Mouse (Mus musculus): ENCODE data around the gene Ndrg2.
"Not testable (repeated sequence)": the region's sequence is repeated elsewhere in the genome, so short reads cannot be mapped to it uniquely, and the experiment has no call there.

Ndrg2 gene

DNA sequence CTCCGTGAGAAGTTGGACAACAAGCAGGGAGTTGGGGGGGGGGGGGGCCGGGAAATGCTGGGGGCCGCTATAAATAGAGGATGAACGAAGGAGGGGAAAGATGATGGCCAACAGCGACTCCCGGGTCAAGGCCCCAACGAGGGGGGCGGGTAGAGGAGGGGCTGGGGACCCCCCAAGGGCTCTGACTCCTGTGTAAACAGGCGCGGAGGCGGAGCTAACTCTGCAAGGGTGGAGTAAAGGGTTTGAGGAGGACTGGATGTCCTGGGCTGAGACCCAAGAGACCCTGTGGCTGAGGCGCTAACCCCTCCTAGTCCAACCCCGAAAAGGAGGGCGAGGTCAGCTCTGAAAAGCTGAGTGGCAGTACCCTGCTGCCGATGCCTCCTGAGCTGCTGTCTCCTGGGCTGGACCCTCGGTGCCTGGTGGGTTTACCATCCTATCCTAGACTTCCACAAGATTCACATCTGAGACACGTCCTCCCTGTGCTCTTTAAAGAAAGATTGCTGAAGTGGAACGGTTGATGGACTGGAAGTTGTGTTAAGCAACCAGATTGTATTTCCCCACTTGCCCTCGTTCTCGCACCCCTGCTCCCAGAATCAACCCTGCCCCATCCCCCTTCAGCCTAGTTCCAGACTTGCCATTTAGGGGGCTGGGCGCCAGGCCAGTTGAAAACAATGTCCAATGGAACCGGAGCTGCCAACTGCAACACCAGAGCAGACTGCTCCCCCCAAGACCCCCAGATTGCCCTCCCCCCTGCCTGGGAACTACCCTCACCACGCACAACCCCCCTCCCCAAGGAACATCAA lies at the start of gene Ndrg2:
TSS of gene Ndrg2 (minus strand) at position 199 of the 803 bp plus-strand sequence.
- DNase-seq (ENCODE audit: low read depth in 2 of 2, low spot score in 2 of 2), result peak in 1 of 2 experiments; percentile 5

GRCm38 (mm10) chr14:51960316-51960715 lies 46.4 kb upstream of the Ndrg2 start:
- no peak for DNase-seq (ENCODE audit: low read depth in 2 of 2, low spot score in 2 of 2)

- no peak for DNase-seq (ENCODE audit: low read depth in 2 of 2, low spot score in 2 of 2)
Measured at GRCm38 (mm10) chr14:51943336-51943735, 29.4 kb upstream of the Ndrg2 start.

GRCm38 (mm10) chr14:51942236-51942635 lies 28.3 kb upstream of the Ndrg2 start:
- no peak for DNase-seq (ENCODE audit: low read depth in 2 of 2, low spot score in 2 of 2)

GRCm38 (mm10) chr14:51941577-51941976 lies 27.6 kb upstream of the Ndrg2 start:
- DNase-seq (ENCODE audit: low read depth in 2 of 2, low spot score in 2 of 2), result no peak

DNA sequence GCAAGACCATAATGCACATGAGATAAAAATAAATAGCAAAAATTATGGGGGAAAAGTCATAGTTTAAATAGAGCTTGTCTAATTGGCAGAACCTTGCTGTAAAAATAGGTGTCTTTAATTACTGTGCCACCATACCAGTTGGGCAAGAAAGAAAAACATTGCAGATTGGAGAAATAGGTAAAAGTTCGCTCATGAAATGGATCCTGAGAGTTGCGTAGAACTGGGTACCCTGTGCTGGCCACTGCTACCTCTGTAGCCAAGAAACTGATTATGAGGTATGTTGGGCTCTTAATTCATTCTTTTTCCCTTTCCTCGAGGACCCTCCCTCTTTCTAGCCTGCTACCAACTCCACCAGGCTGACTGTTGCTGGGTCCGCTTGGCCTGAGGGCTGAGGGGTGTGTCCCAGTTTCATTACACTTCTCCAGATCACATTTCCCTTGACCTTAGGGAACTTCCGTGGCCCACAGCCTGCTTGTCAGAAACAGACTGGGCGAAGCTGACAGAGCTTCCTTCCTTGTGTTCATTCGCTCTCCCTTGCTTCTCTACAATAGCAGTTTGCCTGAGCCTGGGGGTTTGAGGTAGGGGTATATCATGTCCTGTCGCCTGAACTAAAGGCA lies 27.1 kb upstream of the Ndrg2 start:
- no peak for DNase-seq (ENCODE audit: low read depth in 2 of 2, low spot score in 2 of 2)

GRCm38 (mm10) chr14:51939005-51939404 lies 25.0 kb upstream of the Ndrg2 start:
- DNase-seq (ENCODE audit: low read depth in 2 of 2, low spot score in 2 of 2), result no peak

DNA sequence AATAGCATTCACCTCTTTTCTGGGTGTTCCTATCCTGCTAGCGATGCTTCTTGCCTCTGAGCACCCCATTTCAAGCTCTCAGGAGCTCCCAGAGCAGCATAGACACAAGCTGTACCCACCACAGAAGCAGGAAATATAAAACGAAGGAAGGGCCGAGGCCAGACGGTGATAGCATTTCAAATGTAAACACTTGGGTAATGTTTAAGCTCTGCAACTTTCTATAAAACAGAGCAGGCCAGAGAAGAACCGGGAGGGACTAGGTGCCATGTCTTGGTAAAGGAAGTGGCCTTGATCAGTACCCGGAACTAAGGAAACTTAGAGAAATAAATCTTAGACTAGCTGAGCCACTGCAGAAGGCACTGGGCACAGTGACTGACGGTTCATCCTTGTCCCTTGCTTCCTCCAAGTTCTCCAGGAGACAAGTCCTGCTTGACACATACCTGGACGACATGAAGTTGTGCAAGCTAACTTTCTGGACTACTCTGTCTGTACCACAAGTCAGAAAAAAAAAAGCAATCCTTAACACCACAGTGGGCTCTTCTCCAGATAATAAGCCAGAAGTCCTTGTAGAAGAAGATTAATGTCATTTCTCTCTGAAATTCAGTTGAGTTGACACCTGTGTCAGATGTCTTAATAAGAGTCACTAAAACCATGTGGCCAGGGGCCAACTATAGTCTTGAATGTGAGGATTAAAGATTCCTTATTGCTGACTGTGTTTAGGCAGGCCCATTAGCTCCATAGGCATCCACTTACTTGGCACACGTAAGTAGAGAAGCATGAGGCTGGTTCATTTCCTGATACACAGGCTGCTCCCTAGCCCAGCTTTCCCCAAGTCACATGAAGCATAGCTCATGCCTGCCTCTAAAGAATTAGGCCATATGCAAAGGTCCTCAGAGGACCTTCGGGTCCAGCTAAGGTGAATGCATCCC lies 18.4 kb upstream of the Ndrg2 start:
- DNase-seq (ENCODE audit: low read depth in 2 of 2, low spot score in 2 of 2), result no peak

DNA sequence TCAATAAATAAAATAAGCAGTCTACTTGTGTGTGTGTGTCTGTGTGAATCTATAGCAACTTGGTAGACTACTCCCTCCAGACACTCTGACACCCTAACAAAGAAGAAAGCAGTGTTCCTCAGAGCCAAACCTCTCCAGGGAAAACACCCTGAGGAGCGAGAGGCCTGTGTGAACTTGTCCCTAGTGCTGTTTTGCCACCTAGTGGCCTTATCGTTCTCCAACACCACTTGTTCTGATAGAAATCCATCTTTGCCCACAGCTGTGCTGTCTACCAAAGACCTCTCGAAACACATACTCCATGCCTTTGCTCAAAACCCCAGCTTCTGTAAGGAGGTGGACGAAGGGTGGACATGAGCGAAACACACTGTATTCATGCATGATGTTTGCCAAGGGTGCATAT lies 16.9 kb upstream of the Ndrg2 start:
- DNase-seq (ENCODE audit: low read depth in 2 of 2, low spot score in 2 of 2), result peak in 1 of 2 experiments; percentile 12

- no peak for DNase-seq (ENCODE audit: low read depth in 2 of 2, low spot score in 2 of 2)
Measured at GRCm38 (mm10) chr14:51929968-51930367, 16.0 kb upstream of the Ndrg2 start.

- DNase-seq (ENCODE audit: low read depth in 2 of 2, low spot score in 2 of 2), result no peak
Measured at GRCm38 (mm10) chr14:51929309-51929943, 15.5 kb upstream of the Ndrg2 start.

DNA sequence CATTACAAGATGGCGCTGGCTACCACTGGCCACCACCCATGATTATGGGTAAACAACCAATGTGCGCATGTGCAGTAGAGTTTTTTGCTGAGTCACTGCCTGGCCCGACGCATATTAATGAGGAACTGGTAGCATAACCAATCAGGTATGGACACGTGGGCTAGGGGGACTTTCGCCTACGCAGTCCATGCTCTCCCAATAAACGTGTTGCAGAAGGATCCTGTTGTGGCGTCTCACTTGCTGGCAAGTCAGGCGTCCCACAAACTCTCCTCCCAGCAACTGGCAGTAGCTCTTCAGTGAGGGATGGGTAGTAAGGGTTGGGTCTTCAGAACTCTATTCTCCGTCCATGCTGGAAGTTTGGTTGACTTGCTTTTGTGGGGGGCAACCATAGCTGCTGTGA lies 13.0 kb upstream of the Ndrg2 start:
- DNase-seq (ENCODE audit: low read depth in 2 of 2, low spot score in 2 of 2), result not testable (repeated sequence)

DNA sequence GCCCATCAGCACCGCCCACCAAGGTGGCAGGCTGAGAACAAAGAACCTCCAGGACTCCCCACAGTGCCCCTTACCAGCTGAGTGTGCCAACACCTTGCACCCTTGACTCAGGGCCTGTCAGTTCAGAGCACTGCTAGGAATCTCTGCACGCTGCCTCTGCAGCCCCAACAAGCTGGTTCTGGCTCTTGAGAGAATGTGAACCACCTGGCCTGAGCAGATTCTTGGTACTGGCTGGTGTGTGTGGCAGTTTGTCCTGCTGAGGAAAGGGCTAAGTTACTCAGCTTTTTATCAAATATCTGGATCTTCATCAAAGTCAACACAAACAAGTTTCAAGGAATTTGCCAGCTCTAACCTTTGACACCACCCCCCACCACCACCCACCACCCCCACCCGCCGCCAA lies 9.5 kb upstream of the Ndrg2 start:
- no peak for DNase-seq (ENCODE audit: low read depth in 2 of 2, low spot score in 2 of 2)

DNA sequence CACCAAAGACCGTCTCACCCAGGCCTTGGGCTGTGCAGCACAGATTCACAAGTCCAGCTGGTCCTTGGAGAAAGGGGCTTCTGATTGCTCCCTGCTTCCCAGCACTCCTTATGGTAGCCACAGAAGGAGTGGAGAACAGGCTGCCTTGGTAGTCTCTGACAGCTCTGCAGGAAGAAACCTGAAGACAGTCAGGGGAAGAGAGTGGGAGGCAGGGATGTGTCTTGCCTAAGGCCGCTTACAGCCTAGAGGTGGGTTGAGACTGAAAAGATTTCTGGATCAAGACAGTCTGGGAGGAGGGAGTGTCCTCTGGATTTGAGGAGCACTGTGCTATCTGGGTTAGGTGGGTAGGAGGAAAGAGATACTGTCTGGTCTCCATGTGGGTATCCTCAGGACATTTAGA lies 9.0 kb upstream of the Ndrg2 start:
- DNase-seq (ENCODE audit: low read depth in 2 of 2, low spot score in 2 of 2), result no peak

DNA sequence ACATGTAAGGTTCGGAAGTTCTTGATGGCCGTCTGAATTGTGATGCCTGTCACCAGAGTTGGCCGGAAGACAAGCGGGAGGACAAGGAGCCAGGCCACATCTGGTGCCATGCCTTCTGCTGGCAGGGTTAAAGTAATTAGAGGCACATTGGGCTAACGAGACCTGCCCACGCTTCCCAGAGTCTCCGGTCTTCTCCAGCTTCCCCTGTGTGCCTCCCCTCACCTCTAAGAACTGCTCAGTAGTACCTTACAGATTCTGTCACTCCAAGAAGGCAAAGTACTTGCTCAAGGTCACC lies 8.6 kb upstream of the Ndrg2 start, which contains the start of gene Rnase13:
TSS of gene Rnase13 (minus strand) at position 203 of the 295 bp plus-strand sequence.
- no peak for DNase-seq (ENCODE audit: low read depth in 2 of 2, low spot score in 2 of 2)

DNA sequence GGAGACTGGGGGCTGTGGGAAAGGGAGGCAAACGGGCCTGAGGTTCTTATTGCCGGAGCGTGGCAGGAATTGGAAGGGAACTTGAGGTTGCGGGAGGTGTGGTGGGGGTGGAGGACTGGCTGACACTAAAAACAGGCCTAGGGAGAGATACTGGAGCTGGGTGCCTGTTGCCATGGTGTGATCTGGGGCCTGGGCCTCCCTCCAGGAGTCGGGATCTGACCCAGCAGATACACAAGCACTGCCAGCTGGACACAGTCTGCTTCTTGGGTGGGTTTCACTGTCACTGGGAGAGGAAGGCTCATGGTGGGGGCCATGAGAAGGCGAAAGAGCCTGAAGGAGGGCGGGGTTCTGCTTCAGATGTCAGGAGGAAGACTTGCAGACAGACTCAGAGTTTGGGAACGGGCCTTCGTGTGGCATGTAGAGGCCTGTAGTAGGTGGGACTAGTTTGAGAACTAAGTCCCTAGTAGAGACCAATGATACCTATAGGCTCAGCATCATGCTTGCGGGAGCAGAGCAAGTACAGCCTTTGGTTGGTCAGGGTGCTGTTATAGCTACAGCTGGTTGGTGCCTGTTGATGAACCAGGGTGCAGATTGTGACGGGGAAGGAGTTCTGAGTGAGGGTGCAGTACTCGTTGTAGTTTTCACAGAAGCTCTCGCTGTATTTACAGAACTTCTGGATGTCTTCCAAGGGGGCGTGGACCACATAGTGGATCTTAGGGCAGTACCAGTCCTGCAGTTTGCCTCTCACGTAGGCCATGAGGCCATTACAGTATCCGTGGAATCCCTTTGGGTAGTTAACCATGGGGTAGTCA lies 8.0 kb upstream of the Ndrg2 start:
- no peak for DNase-seq (ENCODE audit: low read depth in 2 of 2, low spot score in 2 of 2)

GRCm38 (mm10) chr14:51918966-51919365 lies 5.0 kb upstream of the Ndrg2 start:
- DNase-seq (ENCODE audit: low read depth in 2 of 2, low spot score in 2 of 2), result no peak

DNA sequence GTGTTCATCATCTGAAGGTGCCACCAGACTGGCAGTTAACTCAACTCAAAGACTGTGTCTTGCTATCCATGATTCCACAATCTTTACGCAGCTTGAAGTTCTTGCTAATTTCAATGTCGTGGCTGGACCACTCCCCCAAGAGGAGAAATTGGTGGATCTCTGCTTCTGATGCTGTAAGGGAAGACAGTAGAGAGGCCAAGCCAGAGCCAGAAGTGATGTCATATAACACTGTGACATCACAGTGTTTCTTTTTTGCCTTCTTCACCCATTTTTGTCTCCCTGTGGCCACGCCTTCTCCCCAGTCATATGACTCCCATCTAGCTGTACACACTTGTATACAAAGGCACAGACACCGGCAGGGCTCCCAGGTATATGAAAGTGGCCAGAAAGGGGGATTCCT lies 4.2 kb upstream of the Ndrg2 start, which contains the start of gene Tppp2:
TSS of gene Tppp2 (plus strand) at position 301 of the 400 bp plus-strand sequence.
- DNase-seq (ENCODE audit: low read depth in 2 of 2, low spot score in 2 of 2), result no peak

GRCm38 (mm10) chr14:51916539-51916938 lies 2.6 kb upstream of the Ndrg2 start:
- DNase-seq (ENCODE audit: low read depth in 2 of 2, low spot score in 2 of 2), result no peak

GRCm38 (mm10) chr14:51915030-51915429 lies 1.1 kb upstream of the Ndrg2 start:
- no peak for DNase-seq (ENCODE audit: low read depth in 2 of 2, low spot score in 2 of 2)
